Mouse (Mus musculus) thymus, adult 2 months (tissue): Measurements from ENCODE around the gene Kpna1.

Source experiments
- CTCF ChIP-seq: fragments of 200-500 bp; IDR thresholded peaks from 2 replicates; pipeline ENCODE4 v1.5.1; 2012; ENCODE audit warnings: mild to moderate bottlenecking, control low read depth, low read length, moderate library complexity, borderline replicate concordance; ENCODE audit not compliant: control insufficient read depth, poor library complexity, insufficient read depth; ENCODE audit errors: extremely low read depth
- POLR2A ChIP-seq: fragments of 200-500 bp; IDR thresholded peaks from 2 replicates; pipeline ENCODE4 v1.6.1; 2012; ENCODE audit warnings: mild to moderate bottlenecking, low read length, control low read depth, moderate library complexity; ENCODE audit not compliant: control insufficient read depth, poor library complexity, insufficient read depth; ENCODE audit errors: extremely low read depth

- TF ChIP-seq CTCF (no peak), POLR2A (no peak)
Measured at GRCm38 (mm10) chr16:35933181-35933580, 45.4 kb upstream of the Kpna1 start.
